Mouse (Mus musculus) C2C12 (cell line): ENCODE results near the gene Epha1. TPM values are rescaled to one million over a fixed set of nuclear protein-coding genes. Genes with fewer than 3 reads are reported as not detected.

ENCODE experiments used
- H3K27me3 ChIP-seq: one replicate; pipeline ENCODE4 v1.6.1; 2011; ENCODE audit not compliant: control insufficient read depth, insufficient read depth, insufficient read length
- H3K36me3 ChIP-seq: one replicate; pipeline ENCODE4 v1.6.1; 2011; ENCODE audit not compliant: control insufficient read depth, insufficient read depth
- H3K4me3 ChIP-seq: one replicate; pipeline ENCODE4 v1.5.1; 2011; ENCODE audit warnings: mild to moderate bottlenecking, control low read depth; ENCODE audit not compliant: poor library complexity, insufficient read depth, severe bottlenecking
- H3K79me2 ChIP-seq: one replicate; pipeline ENCODE4 v1.6.1; 2011; ENCODE audit not compliant: control insufficient read depth, insufficient read depth
- H3K79me3 ChIP-seq: one replicate; pipeline ENCODE4 v1.6.1; 2011; ENCODE audit warnings: low read depth, control low read depth
- H3ac ChIP-seq: one replicate; pipeline ENCODE3; 2011; ENCODE audit warnings: low read depth; ENCODE audit not compliant: control insufficient read depth, insufficient read length
- CEBPB ChIP-seq: IDR thresholded peaks from one replicate; pipeline ENCODE4 v1.6.1; 2011; ENCODE audit warnings: low read depth, mild to moderate bottlenecking, control low read depth, moderate library complexity
- CTCF ChIP-seq: IDR thresholded peaks from one replicate; pipeline ENCODE4 v1.5.1; 2011; ENCODE audit not compliant: control insufficient read depth, insufficient read depth, insufficient read length
- FOSL1 ChIP-seq: IDR thresholded peaks from one replicate; pipeline ENCODE4 v1.8.0; 2011; ENCODE audit warnings: mild to moderate bottlenecking, low read length; ENCODE audit not compliant: poor library complexity, insufficient read depth, severe bottlenecking
- MAX ChIP-seq: IDR thresholded peaks from one replicate; pipeline ENCODE4 v1.6.1; 2011; ENCODE audit warnings: mild to moderate bottlenecking, control low read depth
- MYOD1 ChIP-seq: IDR thresholded peaks from one replicate; pipeline ENCODE4 v1.6.1; 2011; ENCODE audit warnings: low read depth; ENCODE audit not compliant: control insufficient read depth, insufficient read length
- MYOG ChIP-seq: IDR thresholded peaks from one replicate; pipeline ENCODE4 v1.6.1; 2011; ENCODE audit not compliant: control insufficient read depth, insufficient read length; ENCODE audit errors: extremely low read depth
- USF1 ChIP-seq: IDR thresholded peaks from one replicate; pipeline ENCODE4 v1.6.1; 2011; ENCODE audit warnings: low read depth, mild to moderate bottlenecking, control low read depth, moderate library complexity
- polyA plus RNA-seq: library from polyadenylated mRNA; unstranded; fragments of >200 nt; fragmentation: generic; extraction: Trizol; gene quantifications from one replicate; pipeline ENCODE4 v1.2.1, GENCODE M21; 2012; ENCODE audit warnings: missing spikeins

Epha1 gene
- polyA plus RNA-seq, 1 experiment: 8.4 TPM

- no peaks in the 10 kb centered on the region for H3K79me2 ChIP-seq
- H3K79me3 ChIP-seq: no peaks in the 10 kb centered on the region
- H3ac ChIP-seq: no peak overlapping the region
- TF ChIP-seq CTCF: no peak
- TF ChIP-seq MYOD1: no peak
- TF ChIP-seq MAX: no peak
- no peak for TF ChIP-seq MYOG
- H3K36me3 ChIP-seq: no peaks in the 10 kb centered on the region
- no peak overlapping the region for H3K4me3 ChIP-seq
- no peaks in the 10 kb centered on the region for H3K27me3 ChIP-seq
These were observed 10.3 kb upstream of the Epha1 start for GRCm38 (mm10) chr6:42383360-42383759.

GRCm38 (mm10) chr6:42381916-42382381 is 8.9 kb upstream of the Epha1 start:
- Histone ChIP-seq H3K36me3 (no peaks in the 10 kb centered on the region), H3ac (peak overlapping the region; percentile 69), H3K79me3 (no peaks in the 10 kb centered on the region), H3K4me3 (no peak overlapping the region), H3K79me2 (no peaks in the 10 kb centered on the region), H3K27me3 (no peaks in the 10 kb centered on the region)
- TF ChIP-seq FOSL1 (no peak), MYOG (no peak), USF1 (no peak), CTCF (no peak), MYOD1 (no peak), CEBPB (no peak), MAX (no peak)

GRCm38 (mm10) chr6:42381221-42381620 is 8.2 kb upstream of the Epha1 start:
- H3K27me3 ChIP-seq: no peaks in the 10 kb centered on the region
- no peaks in the 10 kb centered on the region for H3K79me3 ChIP-seq
- H3K79me2 ChIP-seq: no peaks in the 10 kb centered on the region
- no peak overlapping the region for H3K4me3 ChIP-seq
- H3ac ChIP-seq: no peak overlapping the region
- TF ChIP-seq USF1 (no peak), MYOD1 (no peak), FOSL1 (no peak), MAX (no peak), MYOG (no peak), CTCF (no peak), CEBPB (no peak)
- H3K36me3 ChIP-seq: no peaks in the 10 kb centered on the region

GRCm38 (mm10) chr6:42380416-42381144 is 7.5 kb upstream of the Epha1 start:
- H3K79me2 ChIP-seq: no peaks in the 10 kb centered on the region
- H3K27me3 ChIP-seq: no peaks in the 10 kb centered on the region
- peak; percentile 19 for TF ChIP-seq CTCF
- TF ChIP-seq CEBPB: no peak
- no peaks in the 10 kb centered on the region for H3K79me3 ChIP-seq
- no peak overlapping the region for H3K4me3 ChIP-seq
- no peaks in the 10 kb centered on the region for H3K36me3 ChIP-seq
- H3ac ChIP-seq: no peak overlapping the region

- Histone ChIP-seq H3K36me3 (no peaks in the 10 kb centered on the region), H3K79me3 (no peaks in the 10 kb centered on the region), H3K4me3 (no peak overlapping the region), H3ac (no peak overlapping the region), H3K79me2 (no peaks in the 10 kb centered on the region), H3K27me3 (no peaks in the 10 kb centered on the region)
- no peak for TF ChIP-seq MYOD1
- no peak for TF ChIP-seq CTCF
- no peak for TF ChIP-seq USF1
- no peak for TF ChIP-seq FOSL1
- no peak for TF ChIP-seq MYOG
- no peak for TF ChIP-seq MAX
- no peak for TF ChIP-seq CEBPB
These were observed 6.5 kb upstream of the Epha1 start for GRCm38 (mm10) chr6:42379551-42379950.

GRCm38 (mm10) chr6:42377280-42377679 is 4.2 kb upstream of the Epha1 start:
- Histone ChIP-seq H3K79me3 (no peaks in the 10 kb centered on the region), H3K79me2 (no peaks in the 10 kb centered on the region), H3K27me3 (no peaks in the 10 kb centered on the region), H3K4me3 (no peak overlapping the region), H3ac (no peak overlapping the region), H3K36me3 (no peaks in the 10 kb centered on the region)
- TF ChIP-seq FOSL1 (no peak), MYOD1 (no peak), MYOG (no peak), USF1 (no peak), MAX (no peak), CTCF (no peak), CEBPB (no peak)
